Mouse (Mus musculus) liver, adult 2 months (tissue): ENCODE data around the gene Fam129a. TPM values are rescaled to one million over a fixed set of nuclear protein-coding genes. Genes with fewer than 3 reads are reported as not detected.

ENCODE experiments used
- DNase-seq: peaks from one replicate; pipeline ENCODE4 v3.0.0-alpha.2; 2011; ENCODE audit warnings: low read depth, low spot score; ENCODE audit errors: extremely low read depth
- H3K27ac ChIP-seq: fragments of 200-500 bp; replicated peaks from 2 replicates; pipeline ENCODE4 v1.5.1; 2012; ENCODE audit warnings: low read depth, mild to moderate bottlenecking, control low read depth, inconsistent platforms, low read length; ENCODE audit not compliant: insufficient read depth
- H3K27me3 ChIP-seq: fragments of 200-500 bp; 2 replicates; pipeline ENCODE4 v1.6.1; 2012; ENCODE audit warnings: mild to moderate bottlenecking, moderate library complexity, low read length, inconsistent platforms; ENCODE audit not compliant: control insufficient read depth, insufficient read depth
- H3K36me3 ChIP-seq: fragments of 200-500 bp; 2 replicates; pipeline ENCODE4 v1.6.1; 2012; ENCODE audit warnings: low read length, inconsistent platforms; ENCODE audit not compliant: control insufficient read depth, insufficient read depth
- H3K4me1 ChIP-seq: fragments of 200-500 bp; 2 replicates; pipeline ENCODE4 v1.6.1; 2011; ENCODE audit warnings: low read length; ENCODE audit not compliant: control insufficient read depth, insufficient read depth
- H3K4me3 ChIP-seq: fragments of 200-500 bp; 2 replicates; pipeline ENCODE4 v1.5.1; 2011; ENCODE audit warnings: low read depth, mild to moderate bottlenecking, control low read depth, low read length, moderate library complexity; ENCODE audit not compliant: insufficient read depth
- H3K79me2 ChIP-seq: fragments of 200-500 bp; 2 replicates; pipeline ENCODE4 v1.6.1; 2012; ENCODE audit warnings: inconsistent platforms, mild to moderate bottlenecking, low read length, moderate library complexity; ENCODE audit not compliant: control insufficient read depth, insufficient read depth
- H3K9ac ChIP-seq: fragments of 200-500 bp; 2 replicates; pipeline ENCODE4 v1.6.1; 2012; ENCODE audit warnings: low read depth, mild to moderate bottlenecking, control low read depth, inconsistent platforms, low read length
- CTCF ChIP-seq: fragments of 200-500 bp; IDR thresholded peaks from 2 replicates; pipeline ENCODE4 v1.5.1; 2011; ENCODE audit warnings: low read depth, low read length, control low read depth
- POLR2A ChIP-seq: fragments of 200-500 bp; IDR thresholded peaks from 2 replicates; pipeline ENCODE4 v1.6.1; 2011; ENCODE audit warnings: low read length, control low read depth; ENCODE audit not compliant: insufficient read depth; ENCODE audit errors: extremely low read depth
- WGBS: fragments of 180-500 bp; shearing (Covaris S2); methylation state at CpG from one replicate; pipeline ENCODE4 v1.1.7; 2018; 5-methylcytosine and 5-hydroxymethylcytosine counted together
- polyA plus RNA-seq: library from polyadenylated mRNA; depleted of rRNA; stranded (reverse); fragments of >200 nt; gene quantifications from 2 replicates; pipeline ENCODE4 v1.2.3, GENCODE M21; 2012
- total RNA-seq: library from RNA; depleted of rRNA; stranded (reverse); fragments of >200 nt; gene quantifications from 2 replicates; pipeline ENCODE4 v1.2.3, GENCODE M21; 2014

The Fam129a gene
- total and polyA plus RNA-seq, 2 experiments = 0.61 to 3.1 TPM

GRCm38 (mm10) chr1:151646380-151646779, 75.4 kb downstream of the Fam129a start:
- no peak for DNase-seq
- no peaks in the 10 kb centered on the region for H3K36me3 ChIP-seq
- H3K79me2 ChIP-seq = no peaks in the 10 kb centered on the region
- WGBS = 85% methylated on average over 3 of the region's 3 CpGs
- TF ChIP-seq POLR2A (no peak), CTCF (no peak)
- H3K9ac ChIP-seq = no peak overlapping the region
- H3K27me3 ChIP-seq = no peaks in the 10 kb centered on the region
- no peak overlapping the region for H3K27ac ChIP-seq
- no peak overlapping the region for H3K4me3 ChIP-seq
- H3K4me1 ChIP-seq = no peaks in the 10 kb centered on the region

GRCm38 (mm10) chr1:151648099-151648498, 77.1 kb downstream of the Fam129a start:
- Histone ChIP-seq H3K4me3 (no peak overlapping the region), H3K79me2 (no peaks in the 10 kb centered on the region), H3K4me1 (no peaks in the 10 kb centered on the region), H3K36me3 (no peaks in the 10 kb centered on the region), H3K27me3 (no peaks in the 10 kb centered on the region), H3K27ac (no peak overlapping the region), H3K9ac (no peak overlapping the region)
- DNase-seq = no peak
- WGBS = 91% methylated on average over 4 of the region's 4 CpGs
- no peak for TF ChIP-seq CTCF
- TF ChIP-seq POLR2A = no peak

DNA sequence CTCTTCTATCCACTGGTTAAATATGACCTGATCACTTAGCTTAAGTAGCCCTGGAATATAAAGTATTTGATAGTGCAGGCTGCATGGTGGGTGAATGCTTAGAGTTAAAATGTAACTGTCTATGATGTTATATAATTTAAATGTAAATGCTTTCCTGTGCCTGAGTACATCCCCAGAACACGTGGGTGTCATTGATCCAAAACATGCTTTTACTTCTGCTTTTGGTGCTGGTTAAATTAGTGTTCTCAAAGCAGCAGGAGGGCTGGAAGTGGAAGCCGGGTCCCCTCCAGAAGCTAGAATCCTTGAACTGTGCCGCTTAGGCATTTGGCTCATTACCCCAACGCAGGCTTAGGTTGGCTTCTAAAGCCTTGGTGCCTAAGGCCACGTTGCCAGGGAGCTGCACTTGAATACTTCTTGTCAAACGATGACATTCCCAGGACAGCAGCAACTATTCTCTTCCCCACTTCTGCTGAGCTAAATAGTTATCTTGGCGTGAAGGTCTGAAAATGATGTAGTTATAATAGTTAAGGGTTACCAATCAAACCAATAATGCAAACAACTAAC, 86.1 kb downstream of the Fam129a start:
- H3K27me3 ChIP-seq = no peaks in the 10 kb centered on the region
- H3K79me2 ChIP-seq = no peaks in the 10 kb centered on the region
- no peaks in the 10 kb centered on the region for H3K36me3 ChIP-seq
- no peak overlapping the region for H3K4me3 ChIP-seq
- H3K9ac ChIP-seq = no peak overlapping the region
- no peak for TF ChIP-seq CTCF
- TF ChIP-seq POLR2A = no peak
- H3K4me1 ChIP-seq = no peaks in the 10 kb centered on the region
- no peak overlapping the region for H3K27ac ChIP-seq
- DNase-seq = no peak
- 84% methylated on average over 7 of the region's 7 CpGs for WGBS

GRCm38 (mm10) chr1:151658291-151658830, 87.4 kb downstream of the Fam129a start:
- TF ChIP-seq POLR2A (no peak), CTCF (no peak)
- H3K79me2 ChIP-seq = no peaks in the 10 kb centered on the region
- no peaks in the 10 kb centered on the region for H3K36me3 ChIP-seq
- 95% methylated on average over 19 of the region's 19 CpGs for WGBS
- H3K27ac ChIP-seq = no peak overlapping the region
- no peak overlapping the region for H3K9ac ChIP-seq
- DNase-seq = no peak
- no peaks in the 10 kb centered on the region for H3K4me1 ChIP-seq
- no peak overlapping the region for H3K4me3 ChIP-seq
- no peaks in the 10 kb centered on the region for H3K27me3 ChIP-seq

DNA sequence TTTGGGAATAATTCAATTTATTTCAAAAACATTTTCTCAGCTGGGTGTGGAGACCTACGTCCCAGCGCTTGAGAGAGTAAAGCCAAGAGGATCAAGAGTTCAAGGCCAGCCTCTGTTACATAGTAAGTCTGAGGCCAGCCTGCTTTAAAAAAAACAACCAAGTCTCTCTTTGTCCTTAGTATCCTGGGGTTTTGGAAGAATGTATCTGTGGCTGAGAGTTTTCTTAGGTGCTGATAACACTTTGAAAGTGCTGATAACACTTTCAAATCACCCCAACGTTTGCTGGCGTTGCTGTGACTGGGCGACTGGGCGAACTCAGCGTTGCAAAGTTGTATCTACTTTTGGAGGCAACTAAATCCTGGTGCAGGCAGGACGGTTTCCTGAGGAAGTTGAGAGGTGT, 88.7 kb downstream of the Fam129a start:
- DNase-seq = no peak
- no peaks in the 10 kb centered on the region for H3K27me3 ChIP-seq
- H3K27ac ChIP-seq = no peak overlapping the region
- WGBS = 67% methylated on average over 8 of the region's 8 CpGs
- no peaks in the 10 kb centered on the region for H3K36me3 ChIP-seq
- TF ChIP-seq POLR2A = no peak
- no peak for TF ChIP-seq CTCF
- H3K4me3 ChIP-seq = no peak overlapping the region
- no peaks in the 10 kb centered on the region for H3K4me1 ChIP-seq
- no peaks in the 10 kb centered on the region for H3K79me2 ChIP-seq
- no peak overlapping the region for H3K9ac ChIP-seq

GRCm38 (mm10) chr1:151660251-151660650, 89.3 kb downstream of the Fam129a start:
- 81% methylated on average over 4 of the region's 4 CpGs for WGBS
- TF ChIP-seq CTCF = no peak
- TF ChIP-seq POLR2A = no peak
- no peaks in the 10 kb centered on the region for H3K79me2 ChIP-seq
- H3K9ac ChIP-seq = no peak overlapping the region
- no peaks in the 10 kb centered on the region for H3K27me3 ChIP-seq
- no peak overlapping the region for H3K4me3 ChIP-seq
- DNase-seq = no peak
- no peaks in the 10 kb centered on the region for H3K4me1 ChIP-seq
- H3K36me3 ChIP-seq = no peaks in the 10 kb centered on the region
- H3K27ac ChIP-seq = no peak overlapping the region
